ENCODE assay signal across 21 mouse cellular contexts in the genomic region with DNA sequence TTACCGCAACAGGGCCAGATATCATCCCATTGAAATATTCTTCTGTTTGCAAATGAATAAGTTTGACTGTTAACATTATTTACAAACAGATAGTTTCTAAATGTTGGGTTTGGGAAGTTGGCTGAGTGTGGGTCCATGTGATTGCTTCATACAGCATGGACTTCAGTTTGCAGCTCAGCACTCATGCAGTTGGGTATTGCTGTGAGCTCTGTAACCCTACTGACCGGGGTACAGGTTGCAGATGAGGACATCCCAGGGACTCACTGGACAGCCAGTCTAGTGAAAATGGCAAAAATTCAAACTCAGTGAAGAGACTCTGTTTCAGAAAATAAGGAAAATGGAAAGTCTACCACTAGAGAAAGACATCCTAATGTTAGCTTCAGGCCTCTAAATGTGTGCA. TPM values are rescaled to one million over a fixed set of nuclear protein-coding genes. Genes with fewer than 3 reads are reported as not detected.
DNase-seq lines count a peak whose midpoint lies in the region; ATAC-seq and TF ChIP-seq lines count a peak whose summit lies in the region.
"Had no signal": no experiment of that assay in that cellular context is flagged by ENCODE, and none has a peak within 500 bp of the region (broad histone marks: within the 10 kb centered on the region; RNA-seq: fewer than 3 reads in every experiment).

No protein-coding gene starts in this region.

- H3K4me1 ChIP-seq in liver, adult 2 months (ENCODE audit: control insufficient read depth, insufficient read depth, low read length): peaks cover 16% of the 10 kb centered on the region
- H3K4me1 ChIP-seq in liver, postnatal 0 days (ENCODE audit: insufficient read depth): 0 out of 2 replicates have a peak, but pooled peaks cover 11% of the 10 kb centered on the region
- H3K4me1 ChIP-seq in lung, adult 2 months (ENCODE audit: control insufficient read depth, insufficient read depth, low read length): peaks cover 3% of the 10 kb centered on the region; the same call in 1 of the 2 replicates

- 39% methylated on average over 2 of the region's 2 CpGs for WGBS in liver, adult 2 months
- 83% methylated on average over 2 of the region's 2 CpGs for WGBS in liver, postnatal 0 days (ENCODE audit: insufficient replicate concordance)
- whole genome bisulfite sequencing in lung, adult 2 months: 86% methylated on average over 2 of the region's 2 CpGs

- no peaks in the 10 kb centered on the region for H3K27me3 ChIP-seq in liver, adult 2 months (ENCODE audit: control insufficient read depth, insufficient read depth, low read length)
- no peaks in the 10 kb centered on the region for H3K27me3 ChIP-seq in liver, postnatal 0 days (ENCODE audit: insufficient read depth, low read length)
- H3K27me3 ChIP-seq: embryonic facial prominence, embryonic 13.5 days; embryonic facial prominence, embryonic 15.5 days; forebrain, embryonic 12.5 days had no signal

- no peak overlapping the region for H3K27ac ChIP-seq in liver, adult 2 months (replicated peaks; ENCODE audit: insufficient read depth, low read depth, low read length)
- no peak overlapping the region for H3K27ac ChIP-seq in liver, postnatal 0 days (ENCODE audit: low read depth)
- H3K27ac ChIP-seq: embryonic facial prominence, embryonic 13.5 days; embryonic facial prominence, embryonic 15.5 days; forebrain, embryonic 10.5 days; forebrain, embryonic 12.5 days had no signal

- no peak overlapping the region for H3K9ac ChIP-seq in liver, adult 2 months (ENCODE audit: low read depth, low read length)
- no peak overlapping the region for H3K9ac ChIP-seq in liver, postnatal 0 days (replicated peaks)
- H3K9ac ChIP-seq: embryonic facial prominence, embryonic 13.5 days; embryonic facial prominence, embryonic 15.5 days; forebrain, embryonic 12.5 days had no signal

- no peak overlapping the region for H3K4me2 ChIP-seq in liver, postnatal 0 days (ENCODE audit: low read depth, low read length)
- H3K4me2 ChIP-seq: embryonic facial prominence, embryonic 13.5 days; embryonic facial prominence, embryonic 15.5 days; forebrain, embryonic 12.5 days had no signal

- DNase-seq in liver, adult 2 months (ENCODE audit: extremely low read depth, low read depth, low spot score): peak; percentile 83
- DNase-seq in liver, postnatal 0 days: no peak
- peak; percentile 1 for DNase-seq in lung, adult 2 months
- DNase-seq in lung, adult 18-20 months: no peak
- DNase-seq in adrenal gland, postnatal 25 days: no peak
- DNase-seq: adrenal gland, adult 8-10 months; adrenal gland, postnatal 14 days; cerebellum, adult 11 months; cerebellum, adult 18-20 months; cerebellum, adult 8-10 months; cerebellum, adult 9-11 months; cerebellum, postnatal 14 days; cerebellum, postnatal 36 days; embryo, embryonic 11 days had no signal

- H3K9me3 ChIP-seq in liver, postnatal 0 days (ENCODE audit: low read length): no peaks in the 10 kb centered on the region
- H3K9me3 ChIP-seq: embryonic facial prominence, embryonic 13.5 days; embryonic facial prominence, embryonic 15.5 days; forebrain, embryonic 10.5 days; forebrain, embryonic 12.5 days had no signal

- H3K4me3 ChIP-seq in liver, adult 2 months (ENCODE audit: insufficient read depth, low read depth, low read length): no peak overlapping the region
- H3K4me3 ChIP-seq in liver, postnatal 0 days (ENCODE audit: low read depth, low read length): no peak overlapping the region
- no peak overlapping the region for H3K4me3 ChIP-seq in lung, adult 2 months (replicated peaks; ENCODE audit: extremely low read depth, low read depth, low read length)
- H3K4me3 ChIP-seq: embryonic facial prominence, embryonic 13.5 days; embryonic facial prominence, embryonic 15.5 days; erythroblast, embryonic 14.5 days; forebrain, embryonic 10.5 days; forebrain, embryonic 12.5 days had no signal

- TF ChIP-seq POLR2A in liver, adult 2 months (IDR thresholded peaks at IDR 0.05; ENCODE audit: extremely low read depth, insufficient read depth, low read length): no peak
- TF ChIP-seq POLR2A in lung, adult 2 months (IDR thresholded peaks at IDR 0.05; ENCODE audit: borderline replicate concordance, extremely low read depth, low read depth, low read length): no peak

- no peak; the same call in 1 of the 2 replicates for ATAC-seq in liver, postnatal 0 days
- ATAC-seq: forebrain, embryonic 14.5 days; forebrain, embryonic 16.5 days had no signal

- no peak for TF ChIP-seq EP300 in liver, postnatal 0 days (IDR thresholded peaks at IDR 0.05; ENCODE audit: low read depth)

- peaks cover 25% of the 10 kb centered on the region for H3K36me3 ChIP-seq in liver, adult 2 months (ENCODE audit: control insufficient read depth, insufficient read depth, low read length)
- peaks cover 19% of the 10 kb centered on the region for H3K36me3 ChIP-seq in liver, postnatal 0 days (replicated peaks; ENCODE audit: insufficient read depth, low read length)

- no peak for TF ChIP-seq CTCF in liver, adult 2 months (IDR thresholded peaks at IDR 0.05; ENCODE audit: low read depth, low read length)
- no peak for TF ChIP-seq CTCF in liver, postnatal 0 days (IDR thresholded peaks at IDR 0.05; ENCODE audit: low read depth)
- no peak for TF ChIP-seq CTCF in lung, adult 2 months (IDR thresholded peaks at IDR 0.05; ENCODE audit: insufficient read depth, low read length)

- H3K79me2 ChIP-seq in liver, adult 2 months (ENCODE audit: control insufficient read depth, insufficient read depth, low read length): peaks cover 5% of the 10 kb centered on the region

RNA-seq across cellular contexts. Expression of gene Trp53bp2, which starts 21.7 kb away (rescaled TPM):
- total RNA-seq in liver, adult 2 months (2014; rRNA removed): 5.0 and 6.0 TPM in 2 replicates
- 5.7 and 7.2 TPM in 2 replicates for polyA plus RNA-seq in liver, adult 2 months (2012; rRNA removed)
- polyA plus RNA-seq in liver, postnatal 0 days (2015; fragmentation: Nextera tagmentation; extraction: Ambion mirVana): 3.3 and 4.1 TPM in 2 replicates
- 43.0 and 65.1 TPM in 2 replicates for polyA plus RNA-seq in lung, adult 2 months (2012; rRNA removed)
- 21.7 and 25.2 TPM in 2 replicates for total RNA-seq in adrenal gland, postnatal 25 days (2021)

Comparison
In these comparisons a context has a peak if more than half of its experiments do, and no peak if none do; other contexts are left out.
1. DNase-seq: peak in liver, adult 2 months (single experiment) and lung, adult 2 months (single experiment); none in liver, postnatal 0 days (single experiment), lung, adult 18-20 months (0 of 2) and adrenal gland, postnatal 25 days (single experiment).